Mouse (Mus musculus) liver (tissue): ENCODE results near the gene Oprm1.

Experiments
- DNase-seq: peaks from one replicate; pipeline ENCODE4 v3.0.0-alpha.2; 2020; ENCODE audit warnings: mixed read lengths

Oprm1 gene

DNA sequence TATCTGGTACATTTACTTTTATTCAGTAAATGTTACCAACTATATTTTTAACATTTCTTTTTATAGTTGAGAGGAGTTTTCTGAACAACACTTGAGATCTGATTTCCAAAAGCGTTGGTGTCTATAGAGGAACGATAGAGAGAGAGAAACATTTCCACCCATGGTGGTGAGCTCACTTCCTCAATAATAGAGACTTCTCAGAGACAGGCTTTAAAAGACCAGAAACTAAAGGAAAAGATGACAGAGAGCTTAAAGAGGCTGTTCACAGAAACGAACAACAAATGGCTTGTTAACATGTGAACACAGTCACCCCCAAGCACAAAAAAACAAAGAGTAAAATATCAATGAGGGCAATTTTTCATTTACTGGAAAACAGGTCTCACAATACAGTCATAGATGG is 291.6 kb downstream of the Oprm1 start:
- DNase-seq, result no peak

DNA sequence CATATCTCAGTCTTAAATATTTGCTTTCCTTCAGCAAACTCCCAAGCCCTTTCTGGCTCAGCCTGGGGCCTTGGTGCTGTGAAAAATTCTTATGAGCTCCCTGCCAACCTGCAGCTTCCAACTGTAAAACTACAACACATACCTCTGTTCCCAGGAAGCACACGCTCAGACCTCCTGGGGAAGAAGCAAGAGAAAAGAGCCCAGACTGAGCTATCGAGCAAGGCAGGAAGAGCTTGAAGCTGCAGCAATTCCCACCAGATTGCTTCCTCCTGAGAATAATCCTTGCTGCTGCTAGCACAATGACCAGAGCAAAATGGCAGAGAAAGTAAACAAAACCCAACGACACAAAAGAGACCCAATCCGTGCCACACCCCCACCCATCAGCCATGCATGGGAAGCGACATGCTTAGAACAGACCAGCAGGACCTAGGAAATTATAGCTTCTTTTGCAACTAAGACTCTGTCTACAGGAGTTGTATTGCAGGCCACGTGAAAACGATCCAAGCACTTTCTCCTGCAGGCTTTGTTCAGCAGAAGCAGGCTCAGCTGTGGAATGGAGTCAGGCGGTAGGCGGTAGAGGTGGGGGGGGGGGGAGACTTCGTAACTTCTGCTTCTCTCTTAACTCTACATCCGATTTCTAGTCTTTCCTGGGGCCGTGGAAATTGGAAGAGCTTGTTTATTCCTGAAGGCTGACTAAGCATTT is 294.2 kb downstream of the Oprm1 start, which contains the start of gene Ipcef1:
Ipcef1 (minus strand) TSS at position 164 of the 703 bp plus-strand sequence.
- no peak for DNase-seq

DNA sequence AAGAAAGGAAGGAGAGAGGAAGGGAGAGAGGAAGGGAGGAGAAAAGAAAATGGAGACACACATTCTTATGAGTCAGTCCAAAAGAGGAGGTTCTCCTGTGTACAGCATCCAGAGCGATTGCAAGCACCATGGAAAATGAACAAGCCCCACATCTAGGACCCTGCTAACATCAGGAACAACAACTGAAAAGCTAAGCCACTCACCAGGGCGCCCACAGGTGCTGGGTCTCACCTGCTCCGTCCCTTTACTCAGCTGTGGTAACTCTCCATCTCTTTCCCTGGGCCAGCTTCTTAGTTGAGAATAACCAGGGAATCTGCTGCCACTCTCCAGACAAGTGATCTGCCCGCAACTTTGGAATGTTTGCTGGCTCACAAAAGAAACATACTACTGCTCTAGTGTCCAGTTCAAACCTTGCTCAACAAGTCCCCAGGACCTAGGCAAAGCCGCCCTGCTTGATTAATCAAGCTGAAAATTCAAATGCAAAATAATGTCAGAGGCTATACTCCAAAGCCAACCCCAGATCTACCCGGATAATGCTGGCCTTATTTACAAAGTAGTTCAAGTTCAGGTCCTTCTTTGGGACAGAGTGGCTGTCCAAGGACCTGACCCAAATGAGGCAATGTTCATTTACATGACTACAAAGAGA is 296.4 kb downstream of the Oprm1 start:
- DNase-seq, result no peak

DNA sequence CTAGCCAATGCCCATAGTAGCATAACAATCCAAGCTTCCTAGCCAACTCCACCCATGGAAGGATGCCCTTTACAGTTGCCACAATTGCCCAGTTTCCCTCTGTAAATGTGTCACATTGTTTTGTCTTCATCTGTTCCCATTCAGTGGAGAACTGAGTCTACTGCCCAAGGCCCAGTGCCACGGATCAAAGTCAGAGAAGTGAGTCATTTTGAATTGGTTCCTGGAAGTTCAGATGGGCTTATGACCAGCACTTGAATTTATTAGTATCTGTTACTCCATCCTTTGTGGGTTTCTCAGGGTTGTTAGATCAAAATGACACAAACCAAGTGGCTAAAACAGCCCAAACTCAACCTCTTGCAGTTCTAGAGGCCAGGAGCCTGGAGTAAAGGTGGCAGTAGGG is 299.2 kb downstream of the Oprm1 start:
- DNase-seq, result no peak

DNA sequence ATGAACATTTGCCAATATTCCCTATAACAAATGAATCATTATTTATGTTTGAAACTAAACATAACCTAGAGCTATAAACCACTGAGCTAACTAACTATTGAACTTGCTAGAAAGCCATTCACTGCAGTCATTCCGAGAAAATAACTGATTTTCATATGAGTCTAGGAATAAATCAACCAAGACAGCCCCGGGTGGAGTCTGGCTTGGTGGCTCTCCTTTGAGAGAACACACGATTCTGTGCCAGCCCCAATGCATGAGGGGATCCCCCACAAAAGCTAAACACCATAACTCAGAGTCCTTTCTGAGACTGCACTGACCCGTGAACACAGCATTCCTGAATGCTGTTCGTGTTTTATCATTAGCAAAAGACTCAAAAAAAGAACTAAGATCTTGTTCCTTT is 302.0 kb downstream of the Oprm1 start:
- DNase-seq, result no peak

DNA sequence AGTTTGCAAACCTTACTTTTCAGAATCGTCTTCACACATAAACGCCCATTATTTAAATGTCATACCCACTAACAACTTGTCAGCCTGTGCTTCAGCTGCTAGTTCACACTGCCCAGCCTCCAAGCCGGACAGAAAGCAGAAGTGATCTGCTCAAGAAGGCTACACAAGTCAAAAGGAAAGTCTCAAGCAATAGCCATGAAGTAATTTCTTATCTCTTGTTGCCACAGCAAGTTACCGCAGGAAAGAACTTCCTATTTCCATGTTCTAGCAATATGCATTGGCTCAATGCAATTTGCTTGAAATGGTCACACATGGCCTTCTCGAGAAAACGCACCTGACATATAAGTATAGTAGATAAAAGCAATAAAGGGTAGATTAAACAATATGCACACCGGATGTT is 304.7 kb downstream of the Oprm1 start:
- peak; percentile 11 for DNase-seq

DNA sequence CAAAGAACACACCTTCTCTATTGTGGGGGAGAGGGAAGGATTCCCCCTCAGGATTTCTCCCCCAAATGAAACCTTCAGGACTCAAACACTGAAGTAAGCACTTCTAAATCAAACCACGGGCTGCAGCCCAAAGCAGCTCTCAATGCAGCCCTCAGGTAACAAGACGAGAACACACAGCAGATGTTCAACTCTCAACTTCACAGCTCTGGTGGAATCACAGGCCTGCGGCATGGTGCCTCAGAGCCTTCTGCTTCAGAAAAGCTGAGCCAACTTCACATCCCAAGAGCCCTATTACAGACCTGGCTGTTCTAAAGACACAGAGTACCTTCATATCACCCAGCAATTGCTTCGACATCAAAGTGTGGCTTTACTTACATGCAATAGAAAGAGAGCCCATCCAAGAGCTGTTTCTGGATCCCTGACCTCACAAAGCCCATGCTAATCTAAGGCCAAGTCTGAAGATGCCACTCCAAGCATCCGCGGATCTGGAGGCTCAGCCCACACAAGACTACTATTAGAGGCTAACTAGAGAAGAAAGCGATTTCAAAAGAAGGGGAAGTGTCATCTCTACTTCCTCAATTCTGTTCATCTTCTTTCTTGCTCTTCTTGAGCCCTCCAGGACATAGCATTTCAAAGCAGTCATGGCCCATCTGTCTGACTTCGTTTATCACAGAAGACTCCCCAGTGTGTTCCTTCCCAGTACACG is 305.6 kb downstream of the Oprm1 start:
- no peak for DNase-seq

DNA sequence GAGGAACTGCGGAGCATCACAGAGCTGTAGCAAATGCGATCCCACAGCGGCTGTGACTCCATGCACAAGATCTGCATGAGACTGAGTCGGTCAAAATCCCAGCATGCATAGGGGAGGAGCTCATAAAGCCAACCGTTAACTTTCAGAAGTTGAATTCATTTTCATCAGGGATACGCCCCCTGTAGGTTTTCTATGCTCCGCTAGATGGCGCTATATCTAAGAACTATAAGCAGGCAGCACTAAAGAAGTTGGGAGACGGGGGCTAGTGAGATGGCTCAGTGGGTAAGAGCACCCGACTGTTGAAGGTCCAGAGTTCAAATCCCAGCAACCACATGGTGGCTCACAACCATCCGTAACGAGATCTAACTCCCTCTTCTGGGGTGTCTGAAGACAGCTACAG is 310.3 kb downstream of the Oprm1 start:
- DNase-seq, result no peak

DNA sequence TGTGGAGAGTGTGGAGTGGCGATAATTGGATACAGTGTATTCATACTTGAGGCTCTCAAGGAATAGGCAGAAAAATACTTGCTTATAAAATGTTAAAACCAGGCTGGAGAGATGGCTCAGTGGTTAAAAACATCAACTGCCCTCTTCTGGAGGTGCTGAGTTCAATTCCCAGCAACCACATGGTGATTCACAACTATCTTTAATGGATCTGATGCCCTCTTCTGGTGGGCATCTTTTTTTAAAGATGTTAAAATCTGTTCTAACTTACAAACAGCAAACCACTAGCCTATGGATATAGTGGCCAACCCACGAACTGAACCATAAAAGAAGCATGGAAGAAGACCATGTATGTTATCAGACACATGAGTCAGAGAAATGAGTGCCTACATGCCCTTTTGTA is 310.8 kb downstream of the Oprm1 start:
- no peak for DNase-seq

DNA sequence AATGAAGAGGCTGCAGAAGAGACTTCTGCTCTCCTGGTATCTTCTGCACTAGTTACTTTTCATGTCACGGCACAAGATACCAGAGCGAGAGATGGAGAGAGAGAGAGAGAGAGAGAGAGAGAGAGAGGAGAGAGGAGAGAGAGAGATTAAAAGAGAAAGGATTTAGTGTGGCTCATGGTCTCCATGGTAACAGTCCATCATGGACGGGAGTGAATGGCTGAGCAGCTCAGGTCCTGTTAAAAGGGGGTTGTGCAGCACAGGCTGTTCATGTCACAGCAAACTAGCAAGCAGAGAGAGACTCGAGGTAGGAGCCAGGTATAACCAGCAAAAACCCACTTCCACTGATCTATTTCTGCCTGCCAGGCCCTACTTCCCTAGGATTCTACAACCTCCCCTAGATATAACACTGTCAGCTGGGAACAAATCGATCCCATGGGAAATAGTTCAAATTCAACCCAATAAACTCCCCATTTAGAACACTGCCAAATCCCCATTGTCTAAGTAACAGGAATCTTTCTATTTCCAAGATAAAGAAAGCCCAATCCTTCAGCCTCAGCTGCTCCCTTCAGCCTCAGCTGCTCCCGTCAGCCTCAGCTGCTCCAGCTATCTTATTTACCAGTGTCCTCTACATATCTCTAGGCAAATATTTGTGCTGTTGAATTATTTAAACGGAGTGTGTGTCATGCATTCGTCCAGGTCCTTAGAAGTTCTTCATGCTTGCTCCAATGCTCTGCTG is 312.0 kb downstream of the Oprm1 start:
- DNase-seq, result no peak

DNA sequence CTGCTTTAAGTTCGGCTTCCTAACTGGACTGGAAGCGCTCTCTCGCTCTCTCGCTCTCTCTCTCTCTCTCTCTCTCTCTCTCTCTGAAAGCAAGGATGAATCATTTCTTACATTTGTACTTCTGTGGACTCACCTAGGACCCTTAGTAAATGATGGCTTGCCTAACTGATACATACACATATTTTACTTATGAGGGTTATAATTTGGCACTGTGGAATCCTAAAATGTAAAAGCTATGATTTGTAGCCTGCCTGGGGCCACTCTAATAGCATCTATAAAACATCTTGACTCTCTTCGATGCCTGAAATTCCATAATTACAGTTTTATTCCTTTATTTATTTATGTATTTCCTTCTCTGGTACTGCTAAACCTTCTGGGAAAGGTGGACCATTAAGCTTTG is 312.6 kb downstream of the Oprm1 start:
- no peak for DNase-seq

DNA sequence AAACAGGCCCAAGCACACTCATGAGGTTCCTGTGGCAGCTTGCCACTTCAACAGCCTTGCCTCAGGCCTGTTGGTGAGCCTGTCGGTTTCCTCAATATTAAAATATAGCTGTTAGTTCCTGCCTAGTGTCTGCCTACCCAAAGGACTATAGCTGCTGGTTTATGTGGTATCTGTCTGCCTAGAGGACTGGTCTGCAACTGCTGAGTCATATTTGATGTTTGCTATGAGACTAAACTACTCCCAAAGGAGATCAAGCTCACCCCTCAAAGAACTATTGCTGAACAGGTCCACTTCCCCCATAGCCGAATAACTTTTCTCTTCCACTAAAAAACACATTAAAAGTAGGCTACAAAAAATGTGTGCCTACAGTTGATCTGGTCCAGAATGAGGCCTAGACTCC is 315.9 kb downstream of the Oprm1 start:
- no peak for DNase-seq

DNA sequence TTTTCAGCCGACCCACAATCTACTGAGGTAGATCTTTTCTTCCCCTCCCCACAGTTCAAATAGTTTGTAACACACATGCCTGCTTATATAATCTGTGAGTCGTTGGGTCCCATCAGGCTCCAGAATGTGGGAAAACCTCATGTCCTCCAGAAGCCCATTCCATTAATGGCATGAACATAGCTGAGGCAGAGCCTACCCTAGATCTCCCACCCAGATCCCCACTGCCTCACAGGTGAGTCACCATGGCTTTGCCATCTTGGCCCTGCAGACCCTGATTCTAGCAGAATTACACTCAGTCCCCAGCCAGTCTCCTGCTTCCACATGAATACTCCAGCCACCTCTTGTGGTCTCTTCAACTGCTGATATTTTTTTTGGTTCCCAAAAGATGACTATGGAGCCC is 317.4 kb downstream of the Oprm1 start:
- DNase-seq, result no peak

DNA sequence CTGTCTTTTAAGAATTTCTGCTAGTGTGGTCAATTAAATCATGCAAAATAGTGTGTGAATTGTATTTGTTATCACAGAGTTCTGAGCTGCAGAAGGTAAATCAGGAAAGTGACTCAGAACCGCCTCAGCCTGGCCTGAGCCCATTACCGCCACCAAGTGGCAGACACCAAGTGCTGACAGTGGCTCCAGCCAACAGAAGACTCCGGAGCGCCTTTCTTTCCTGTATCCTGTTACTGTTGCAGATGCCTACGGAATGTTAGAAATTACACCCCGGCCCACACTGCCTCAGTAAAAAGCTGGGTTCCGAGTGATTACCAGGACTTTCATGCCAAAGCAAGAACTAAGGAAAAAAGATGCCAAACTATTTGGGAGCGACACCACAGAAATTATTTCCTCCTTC is 317.9 kb downstream of the Oprm1 start:
- DNase-seq, result peak; percentile 57

DNA sequence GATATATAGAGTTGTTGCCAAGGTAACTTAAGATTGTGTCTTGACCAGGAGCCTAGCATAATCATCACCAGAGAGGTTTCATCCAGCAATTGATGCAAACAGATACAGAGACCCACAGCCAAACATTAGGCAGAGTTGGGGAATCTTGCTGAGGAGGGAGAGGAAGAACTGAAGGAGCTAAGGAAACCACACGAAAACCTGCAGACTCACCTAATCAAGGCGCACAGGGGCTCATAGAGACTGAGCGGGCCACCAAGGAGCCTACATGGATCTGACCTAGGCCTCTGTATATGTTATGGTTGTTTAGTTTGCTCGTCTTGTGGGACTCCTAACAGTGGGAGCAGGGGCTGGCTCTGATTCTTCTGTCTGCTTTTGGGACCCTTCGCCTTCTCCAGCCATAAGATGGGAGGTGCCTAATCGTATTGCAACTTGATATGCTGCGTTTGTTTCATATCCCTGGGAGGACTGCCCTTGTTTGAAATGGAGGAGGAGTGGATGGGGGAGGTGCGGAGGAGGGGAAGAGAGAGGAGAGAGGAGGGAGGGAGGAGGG is 318.4 kb downstream of the Oprm1 start:
- DNase-seq, result peak; percentile 16

DNA sequence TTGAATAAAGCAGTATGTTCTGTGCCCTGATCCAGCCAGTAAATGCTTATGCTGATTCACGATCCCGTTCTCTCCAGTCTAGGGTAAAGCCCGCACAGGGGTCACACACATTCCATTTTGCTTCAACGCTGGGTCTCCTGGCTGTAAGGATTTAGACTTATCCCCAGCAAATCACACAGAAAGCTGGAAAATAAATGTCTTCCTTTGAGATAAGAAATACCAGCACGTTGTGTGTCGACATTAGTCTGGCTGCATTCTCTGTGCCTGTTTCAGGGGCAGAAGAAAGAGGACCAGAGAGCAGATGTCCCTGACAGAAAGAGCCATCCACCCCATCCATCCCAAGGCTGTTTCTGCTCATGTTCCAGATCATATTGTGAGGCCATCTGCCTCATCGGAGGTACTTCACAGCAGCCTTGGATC is 319.1 kb downstream of the Oprm1 start:
- DNase-seq, result no peak

DNA sequence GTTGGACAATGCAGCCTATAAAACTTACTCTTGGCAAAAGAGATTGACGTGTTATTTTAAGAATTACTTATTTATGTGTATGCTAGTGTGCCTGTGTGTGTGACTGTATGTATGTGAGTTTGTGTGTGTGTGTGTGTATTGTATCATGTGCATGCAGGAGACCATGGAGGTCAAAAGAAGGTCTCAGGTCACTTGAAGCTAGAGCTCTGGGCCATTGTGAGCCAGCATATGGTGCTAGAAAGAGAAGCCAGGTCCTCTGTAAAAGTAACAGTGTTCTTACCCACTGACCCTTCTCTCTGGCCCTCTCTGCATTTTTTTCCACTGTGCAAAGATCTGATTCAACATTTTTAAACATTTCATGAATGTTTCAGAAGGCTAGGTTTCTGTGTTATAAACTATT is 319.7 kb downstream of the Oprm1 start:
- no peak for DNase-seq
